Mouse (Mus musculus) small intestine, adult 2 months (tissue): ENCODE measurements at regions not wholly inside any gene's neighbourhood (a gene's known extent, or its start where the extent isn't known, plus 50 kb on each side); places are given as distances from the start of the nearest gene placed in this dataset.

ENCODE experiments used
- CTCF ChIP-seq: fragments of 200-500 bp; IDR thresholded peaks from 2 replicates; pipeline ENCODE4 v1.5.1; 2012; ENCODE audit warnings: low read depth, mild to moderate bottlenecking, control low read depth, inconsistent platforms, low read length, moderate library complexity, mixed read lengths; ENCODE audit not compliant: insufficient replicate concordance, insufficient read length; ENCODE audit errors: extremely low read depth
- POLR2A ChIP-seq: fragments of 200-500 bp; IDR thresholded peaks from 2 replicates; pipeline ENCODE4 v1.6.1; 2012; ENCODE audit warnings: low read depth, mild to moderate bottlenecking, control low read depth, inconsistent platforms, low read length, moderate library complexity

DNA sequence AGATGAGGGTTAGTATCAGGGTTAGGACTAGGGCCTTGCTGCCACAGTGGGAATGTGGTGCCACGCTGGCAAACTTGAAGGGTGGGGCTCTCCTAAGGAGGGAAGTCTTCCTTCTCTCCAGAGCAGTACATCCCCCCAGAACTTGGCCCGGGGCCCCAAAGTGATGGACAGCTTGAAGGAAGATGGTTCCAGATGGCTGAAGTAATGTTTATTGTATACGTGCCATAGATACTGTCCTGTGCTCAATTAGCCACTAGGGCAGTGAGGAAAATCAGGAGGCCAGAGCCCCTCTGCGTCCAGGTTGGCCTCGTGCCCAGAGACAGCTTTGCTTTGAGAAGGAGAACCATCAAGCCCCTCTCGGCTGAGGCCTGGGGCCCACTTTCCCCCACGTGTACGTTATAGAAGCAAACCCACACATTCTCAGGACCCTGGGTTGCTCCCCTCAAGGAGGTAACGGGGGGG lies 239.0 kb upstream of the Rtl1 start:
- TF ChIP-seq CTCF = no peak
- no peak for TF ChIP-seq POLR2A
